Mouse (Mus musculus): Measurements from ENCODE around the gene Gnptab. TPM values are rescaled to one million over a fixed set of nuclear protein-coding genes. Genes with fewer than 3 reads are reported as not detected.
A peak's percentile ranks its signal among the peaks of the same experiment; 100 is the strongest.

Gene Gnptab
- 6.5 and 7.0 TPM in 2 replicates for polyA plus RNA-seq (2014; fragmentation: Nextera tagmentation; extraction: Ambion mirVana)

- ATAC-seq (ENCODE audit: low FRiP score) (peak; percentile 85), DNase-seq (ENCODE audit: low spot score, missing footprints) (peak; percentile 99)
- Histone ChIP-seq H3K27me3 (ENCODE audit: control insufficient read depth, insufficient read depth, low read length) (no peaks in the 10 kb centered on the region), H3K9me3 (ENCODE audit: control insufficient read depth, low read length) (no peaks in the 10 kb centered on the region), H3K9ac (ENCODE audit: low read length) (peak within 1 kb of the TSS; percentile 80), H3K4me2 (peak within 1 kb of the TSS; percentile 93), H3K4me3 (ENCODE audit: low read depth, low read length) (peak within 1 kb of the TSS; percentile 78), H3K36me3 (ENCODE audit: control insufficient read depth, insufficient read depth, low read length) (no peaks in the 10 kb centered on the region), H3K27ac (ENCODE audit: low read depth, low read length) (no peak within 1 kb of the TSS; the same call in 1 of the 2 replicates), H3K4me1 (ENCODE audit: control insufficient read depth, insufficient read depth, low read length) (no peaks in the 10 kb centered on the region; the same call in 1 of the 2 replicates)
- WGBS: under 1% methylated on average over 77 of the region's 87 CpGs
These were observed at the start of gene Gnptab, which contains the start of gene Dram1 for GRCm38 (mm10) chr10:88379013-88379885. TSS of gene Gnptab (plus strand) at chr10:88379132. TSS of gene Dram1 (minus strand) at chr10:88379080.

GRCm38 (mm10) chr10:88330695-88331094, 48.2 kb upstream of the Gnptab start:
- WGBS: 49% methylated on average over 5 of the region's 5 CpGs
- Histone ChIP-seq H3K36me3 (ENCODE audit: control insufficient read depth, insufficient read depth, low read length) (no peaks in the 10 kb centered on the region), H3K27me3 (ENCODE audit: control insufficient read depth, insufficient read depth, low read length) (no peaks in the 10 kb centered on the region), H3K4me2 (no peak overlapping the region), H3K9me3 (ENCODE audit: control insufficient read depth, low read length) (no peaks in the 10 kb centered on the region), H3K4me1 (ENCODE audit: control insufficient read depth, insufficient read depth, low read length) (no peaks in the 10 kb centered on the region), H3K9ac (ENCODE audit: low read length) (no peak overlapping the region), H3K4me3 (ENCODE audit: low read depth, low read length) (no peak overlapping the region), H3K27ac (ENCODE audit: low read depth, low read length) (no peak overlapping the region)
- ATAC-seq (ENCODE audit: low FRiP score) (no peak), DNase-seq (ENCODE audit: low spot score, missing footprints) (no peak)

- Histone ChIP-seq H3K4me3 (ENCODE audit: low read depth, low read length) (no peak overlapping the region), H3K9ac (ENCODE audit: low read length) (no peak overlapping the region), H3K27me3 (ENCODE audit: control insufficient read depth, insufficient read depth, low read length) (no peaks in the 10 kb centered on the region), H3K9me3 (ENCODE audit: control insufficient read depth, low read length) (no peaks in the 10 kb centered on the region), H3K4me2 (no peak overlapping the region), H3K36me3 (ENCODE audit: control insufficient read depth, insufficient read depth, low read length) (no peaks in the 10 kb centered on the region), H3K27ac (ENCODE audit: low read depth, low read length) (no peak overlapping the region), H3K4me1 (ENCODE audit: control insufficient read depth, insufficient read depth, low read length) (no peaks in the 10 kb centered on the region)
- ATAC-seq (ENCODE audit: low FRiP score): no peak
- 89% methylated on average over 9 of the region's 9 CpGs for WGBS
- no peak for DNase-seq (ENCODE audit: low spot score, missing footprints)
These were observed 38.3 kb upstream of the Gnptab start for GRCm38 (mm10) chr10:88340660-88341059.

- ATAC-seq (ENCODE audit: low FRiP score): no peak
- no peak overlapping the region for H3K9ac ChIP-seq (ENCODE audit: low read length)
- no peaks in the 10 kb centered on the region for H3K27me3 ChIP-seq (ENCODE audit: control insufficient read depth, insufficient read depth, low read length)
- DNase-seq (ENCODE audit: low spot score, missing footprints): no peak
- H3K36me3 ChIP-seq (ENCODE audit: control insufficient read depth, insufficient read depth, low read length): no peaks in the 10 kb centered on the region
- H3K4me3 ChIP-seq (ENCODE audit: low read depth, low read length): no peak overlapping the region
- H3K4me2 ChIP-seq: no peak overlapping the region
- H3K9me3 ChIP-seq (ENCODE audit: control insufficient read depth, low read length): no peaks in the 10 kb centered on the region
- H3K4me1 ChIP-seq (ENCODE audit: control insufficient read depth, insufficient read depth, low read length): no peaks in the 10 kb centered on the region
- no peak overlapping the region for H3K27ac ChIP-seq (ENCODE audit: low read depth, low read length)
- 92% methylated on average over 6 of the region's 6 CpGs for WGBS
These were observed 37.6 kb upstream of the Gnptab start for GRCm38 (mm10) chr10:88341368-88341767.

GRCm38 (mm10) chr10:88345899-88346401, 33.0 kb upstream of the Gnptab start:
- ATAC-seq (ENCODE audit: low FRiP score): no peak
- no peaks in the 10 kb centered on the region for H3K36me3 ChIP-seq (ENCODE audit: control insufficient read depth, insufficient read depth, low read length)
- 51% methylated on average over 11 of the region's 11 CpGs for WGBS
- H3K4me3 ChIP-seq (ENCODE audit: low read depth, low read length): no peak overlapping the region
- H3K4me2 ChIP-seq: no peak overlapping the region
- H3K27ac ChIP-seq (ENCODE audit: low read depth, low read length): no peak overlapping the region
- DNase-seq (ENCODE audit: low spot score, missing footprints): no peak
- H3K27me3 ChIP-seq (ENCODE audit: control insufficient read depth, insufficient read depth, low read length): no peaks in the 10 kb centered on the region
- H3K4me1 ChIP-seq (ENCODE audit: control insufficient read depth, insufficient read depth, low read length): no peaks in the 10 kb centered on the region
- H3K9me3 ChIP-seq (ENCODE audit: control insufficient read depth, low read length): no peaks in the 10 kb centered on the region
- no peak overlapping the region for H3K9ac ChIP-seq (ENCODE audit: low read length)

GRCm38 (mm10) chr10:88346454-88347245, 32.3 kb upstream of the Gnptab start:
- no peaks in the 10 kb centered on the region for H3K4me1 ChIP-seq (ENCODE audit: control insufficient read depth, insufficient read depth, low read length)
- no peak overlapping the region for H3K27ac ChIP-seq (ENCODE audit: low read depth, low read length)
- H3K36me3 ChIP-seq (ENCODE audit: control insufficient read depth, insufficient read depth, low read length): no peaks in the 10 kb centered on the region
- 81% methylated on average over 12 of the region's 12 CpGs for WGBS
- no peaks in the 10 kb centered on the region for H3K9me3 ChIP-seq (ENCODE audit: control insufficient read depth, low read length)
- ATAC-seq (ENCODE audit: low FRiP score) (no peak), DNase-seq (ENCODE audit: low spot score, missing footprints) (no peak)
- H3K27me3 ChIP-seq (ENCODE audit: control insufficient read depth, insufficient read depth, low read length): no peaks in the 10 kb centered on the region
- no peak overlapping the region for H3K4me2 ChIP-seq
- no peak overlapping the region for H3K4me3 ChIP-seq (ENCODE audit: low read depth, low read length)
- H3K9ac ChIP-seq (ENCODE audit: low read length): no peak overlapping the region

- Histone ChIP-seq H3K36me3 (ENCODE audit: control insufficient read depth, insufficient read depth, low read length) (no peaks in the 10 kb centered on the region), H3K4me3 (ENCODE audit: low read depth, low read length) (no peak overlapping the region), H3K27me3 (ENCODE audit: control insufficient read depth, insufficient read depth, low read length) (no peaks in the 10 kb centered on the region), H3K27ac (ENCODE audit: low read depth, low read length) (no peak overlapping the region), H3K4me1 (ENCODE audit: control insufficient read depth, insufficient read depth, low read length) (no peaks in the 10 kb centered on the region), H3K4me2 (no peak overlapping the region), H3K9me3 (ENCODE audit: control insufficient read depth, low read length) (no peaks in the 10 kb centered on the region), H3K9ac (ENCODE audit: low read length) (no peak overlapping the region)
- DNase-seq (ENCODE audit: low spot score, missing footprints): no peak
- ATAC-seq (ENCODE audit: low FRiP score): 0 out of 2 replicates have a peak, but pooled peaks have one; percentile 22
- WGBS: 6% methylated on average over 8 of the region's 8 CpGs
These were observed 29.1 kb upstream of the Gnptab start for GRCm38 (mm10) chr10:88349800-88350199.

GRCm38 (mm10) chr10:88350687-88351086, 28.2 kb upstream of the Gnptab start:
- ATAC-seq (ENCODE audit: low FRiP score) (no peak), DNase-seq (ENCODE audit: low spot score, missing footprints) (no peak)
- no peak overlapping the region for H3K4me2 ChIP-seq
- no peaks in the 10 kb centered on the region for H3K27me3 ChIP-seq (ENCODE audit: control insufficient read depth, insufficient read depth, low read length)
- no peaks in the 10 kb centered on the region for H3K4me1 ChIP-seq (ENCODE audit: control insufficient read depth, insufficient read depth, low read length)
- H3K4me3 ChIP-seq (ENCODE audit: low read depth, low read length): no peak overlapping the region
- WGBS: 63% methylated on average over 2 of the region's 2 CpGs
- no peaks in the 10 kb centered on the region for H3K9me3 ChIP-seq (ENCODE audit: control insufficient read depth, low read length)
- H3K9ac ChIP-seq (ENCODE audit: low read length): no peak overlapping the region
- H3K27ac ChIP-seq (ENCODE audit: low read depth, low read length): no peak overlapping the region
- no peaks in the 10 kb centered on the region for H3K36me3 ChIP-seq (ENCODE audit: control insufficient read depth, insufficient read depth, low read length)

Data from midbrain, embryonic 11.5 days (tissue).